Mouse (Mus musculus): ENCODE measurements around the gene Bmper.

The Bmper gene

GRCm38 (mm10) chr9:23222841-23223548, at the start of gene Bmper:
Bmper (plus strand) TSS chr9:23223076.
- DNase-seq (ENCODE audit: inconsistent ontology term) = peak; percentile 82

GRCm38 (mm10) chr9:23177476-23177875, 45.4 kb upstream of the Bmper start:
- no peak for DNase-seq (ENCODE audit: inconsistent ontology term)

- no peak for DNase-seq (ENCODE audit: inconsistent ontology term)
These were observed 35.7 kb upstream of the Bmper start for GRCm38 (mm10) chr9:23187181-23187580.

GRCm38 (mm10) chr9:23188136-23188535, 34.7 kb upstream of the Bmper start:
- DNase-seq (ENCODE audit: inconsistent ontology term) = no peak

- DNase-seq (ENCODE audit: inconsistent ontology term) = peak; percentile 26
These were observed 31.9 kb upstream of the Bmper start for GRCm38 (mm10) chr9:23190950-23191349.

GRCm38 (mm10) chr9:23191431-23191830, 31.4 kb upstream of the Bmper start:
- no peak for DNase-seq (ENCODE audit: inconsistent ontology term)

GRCm38 (mm10) chr9:23192567-23193331, 30.1 kb upstream of the Bmper start:
- no peak for DNase-seq (ENCODE audit: inconsistent ontology term)

- DNase-seq (ENCODE audit: inconsistent ontology term) = no peak
These were observed 23.9 kb upstream of the Bmper start for GRCm38 (mm10) chr9:23198996-23199395.

GRCm38 (mm10) chr9:23199841-23200240, 23.0 kb upstream of the Bmper start:
- no peak for DNase-seq (ENCODE audit: inconsistent ontology term)

- DNase-seq (ENCODE audit: inconsistent ontology term) = no peak
These were observed 22.0 kb upstream of the Bmper start for GRCm38 (mm10) chr9:23200828-23201227.

- no peak for DNase-seq (ENCODE audit: inconsistent ontology term)
These were observed 20.4 kb upstream of the Bmper start for GRCm38 (mm10) chr9:23202431-23202830.

GRCm38 (mm10) chr9:23204339-23205288, 18.3 kb upstream of the Bmper start:
- DNase-seq (ENCODE audit: inconsistent ontology term) = no peak

- DNase-seq (ENCODE audit: inconsistent ontology term) = no peak
These were observed 17.6 kb upstream of the Bmper start for GRCm38 (mm10) chr9:23205304-23205703.

GRCm38 (mm10) chr9:23205757-23206156, 17.1 kb upstream of the Bmper start:
- DNase-seq (ENCODE audit: inconsistent ontology term) = no peak

GRCm38 (mm10) chr9:23206181-23206580, 16.7 kb upstream of the Bmper start:
- DNase-seq (ENCODE audit: inconsistent ontology term) = peak; percentile 55

- peak; percentile 59 for DNase-seq (ENCODE audit: inconsistent ontology term)
These were observed 10.6 kb upstream of the Bmper start for GRCm38 (mm10) chr9:23212303-23212702.

GRCm38 (mm10) chr9:23219754-23220153, 3.1 kb upstream of the Bmper start:
- peak; percentile 75 for DNase-seq (ENCODE audit: inconsistent ontology term)

GRCm38 (mm10) chr9:23221976-23222375, 900 bp upstream of the Bmper start:
- no peak for DNase-seq (ENCODE audit: inconsistent ontology term)

- DNase-seq (ENCODE audit: inconsistent ontology term) = peak; percentile 70
These were observed 410 bp upstream of the Bmper start for GRCm38 (mm10) chr9:23222492-23222840.

- DNase-seq (ENCODE audit: inconsistent ontology term) = no peak
These were observed 737 bp downstream of the Bmper start for GRCm38 (mm10) chr9:23223549-23224077.

GRCm38 (mm10) chr9:23233464-23234121, 10.7 kb downstream of the Bmper start:
- DNase-seq (ENCODE audit: inconsistent ontology term) = no peak
